Mouse (Mus musculus): ENCODE data around the gene Ift81. TPM values are rescaled to one million over a fixed set of nuclear protein-coding genes. Genes with fewer than 3 reads are reported as not detected.
A peak's percentile ranks its signal among the peaks of the same experiment; 100 is the strongest.

Ift81 gene
- polyA plus RNA-seq, 1 experiment: 0.72 TPM

DNA sequence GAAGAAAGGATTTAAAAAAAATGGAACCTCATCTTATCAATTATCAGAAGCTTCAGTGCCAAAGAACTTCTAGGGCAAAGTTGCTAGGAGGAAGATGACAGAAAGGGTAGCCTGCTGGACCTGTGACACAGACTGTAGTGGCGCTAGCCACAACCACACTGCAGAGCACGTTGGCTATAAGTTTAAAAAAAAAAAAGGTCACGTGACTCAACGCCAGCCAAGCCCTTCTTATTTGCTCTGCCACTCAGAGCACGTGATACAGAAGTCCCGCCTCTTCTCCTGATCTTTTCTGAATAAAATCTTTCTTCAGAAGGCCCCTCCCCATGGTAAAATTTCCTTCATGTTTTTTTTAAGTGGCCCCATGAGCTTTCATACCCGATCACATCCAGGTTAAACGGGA lies 20.9 kb upstream of the Ift81 start:
- 69% methylated on average over 8 of the region's 8 CpGs for WGBS
- no peak for DNase-seq (ENCODE audit: low read depth, low spot score)

DNA sequence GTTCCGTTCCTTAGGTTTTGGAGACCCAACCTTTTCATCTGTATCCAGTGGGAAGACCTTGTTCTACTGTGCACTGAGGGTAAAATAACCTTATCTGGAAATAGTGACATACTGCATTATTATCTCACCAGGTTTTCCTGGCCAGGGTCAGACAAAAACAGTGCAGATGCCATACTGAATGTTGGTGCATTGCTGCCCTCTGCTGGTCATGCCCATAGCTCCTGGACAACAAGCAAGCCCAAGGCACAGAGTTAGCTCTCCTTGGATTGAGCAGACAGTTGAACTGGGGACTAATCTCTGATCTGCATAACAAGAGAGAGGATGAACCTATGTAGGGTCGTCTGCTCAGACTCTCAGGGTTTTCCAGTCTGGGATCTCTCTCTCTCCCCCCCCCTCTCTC lies 12.9 kb upstream of the Ift81 start:
- WGBS: 49% methylated on average over 2 of the region's 2 CpGs
- peak; percentile 64 for DNase-seq (ENCODE audit: low read depth, low spot score)

DNA sequence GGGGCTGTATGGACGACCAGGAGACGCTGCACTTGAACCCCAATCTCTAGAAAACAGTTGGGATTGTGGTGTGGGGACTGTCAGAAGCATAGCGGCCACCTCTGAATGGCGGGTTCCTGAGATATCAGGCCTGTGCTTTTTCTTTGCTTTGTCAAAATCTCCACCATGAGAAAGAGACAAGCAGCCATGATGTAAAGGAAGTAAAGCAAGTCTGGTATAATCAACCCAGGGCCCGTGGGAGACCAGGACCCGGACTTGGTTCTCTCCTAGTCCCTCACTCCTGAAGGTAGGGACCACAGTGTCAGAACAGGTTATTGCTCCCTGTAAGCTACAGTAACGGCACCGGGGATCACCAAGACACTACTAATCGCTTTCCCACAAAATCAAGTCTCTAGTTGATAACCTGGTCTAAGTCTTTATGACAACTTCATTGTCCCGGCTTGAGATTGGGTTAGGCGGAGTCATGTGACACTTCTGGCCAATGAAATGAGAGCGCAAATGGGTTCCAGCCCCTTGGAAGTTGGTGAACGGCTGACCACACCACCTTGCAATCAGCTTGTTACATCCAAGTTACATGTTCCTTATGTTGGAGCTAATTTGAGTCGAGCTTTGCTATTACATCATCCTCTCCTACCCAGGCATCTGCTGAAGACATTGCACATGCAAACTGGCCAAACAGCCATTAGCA lies 11.4 kb upstream of the Ift81 start:
- 79% methylated on average over 14 of the region's 14 CpGs for WGBS
- DNase-seq (ENCODE audit: low read depth, low spot score): no peak

DNA sequence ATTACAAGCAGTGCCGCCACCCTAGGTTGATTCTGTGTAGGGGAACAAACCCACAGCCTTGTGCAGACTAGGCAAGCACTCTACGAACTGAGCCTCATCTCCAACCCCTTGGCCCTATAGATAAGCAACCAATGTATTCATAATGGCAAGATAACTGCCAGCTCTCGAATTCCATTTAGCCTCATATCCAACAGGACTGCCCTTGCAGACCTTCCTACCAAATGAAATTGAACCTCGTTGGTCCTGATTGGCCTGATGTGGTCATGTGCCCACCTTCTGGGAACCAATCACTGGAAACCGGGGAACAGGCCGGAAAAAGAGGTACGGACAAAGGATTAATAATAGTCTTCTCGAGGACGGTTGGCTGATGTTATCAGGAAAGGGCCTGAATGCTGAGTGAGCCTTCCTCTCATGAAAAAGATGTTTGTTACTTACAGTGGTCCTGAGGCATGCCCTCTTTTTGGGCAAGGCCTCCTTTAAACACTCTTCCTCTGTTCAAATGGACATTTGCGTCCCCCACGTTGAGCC lies 10.7 kb upstream of the Ift81 start:
- DNase-seq (ENCODE audit: low read depth, low spot score): no peak
- WGBS: 90% methylated on average over 11 of the region's 11 CpGs

DNA sequence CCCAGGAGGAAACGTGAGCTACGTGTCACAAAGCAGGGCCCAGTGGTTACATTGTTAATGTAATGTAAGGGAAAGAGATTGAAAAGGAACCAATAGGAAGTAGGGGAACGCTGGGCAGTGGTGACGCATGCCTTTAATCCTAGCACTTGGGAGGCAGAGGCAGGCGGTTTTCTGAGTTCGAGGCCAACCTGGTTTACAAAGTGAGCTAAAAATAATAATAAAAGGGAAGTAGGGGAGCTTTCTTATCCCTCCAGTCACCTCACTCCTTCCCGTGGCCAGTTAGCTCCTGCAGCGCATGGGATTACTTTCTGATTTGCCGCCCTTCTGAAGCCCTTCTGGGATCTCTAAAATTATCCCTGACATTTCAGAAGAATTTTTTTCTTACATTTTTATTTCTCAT lies 9.5 kb upstream of the Ift81 start:
- 78% methylated on average over 9 of the region's 9 CpGs for WGBS
- no peak for DNase-seq (ENCODE audit: low read depth, low spot score)

DNA sequence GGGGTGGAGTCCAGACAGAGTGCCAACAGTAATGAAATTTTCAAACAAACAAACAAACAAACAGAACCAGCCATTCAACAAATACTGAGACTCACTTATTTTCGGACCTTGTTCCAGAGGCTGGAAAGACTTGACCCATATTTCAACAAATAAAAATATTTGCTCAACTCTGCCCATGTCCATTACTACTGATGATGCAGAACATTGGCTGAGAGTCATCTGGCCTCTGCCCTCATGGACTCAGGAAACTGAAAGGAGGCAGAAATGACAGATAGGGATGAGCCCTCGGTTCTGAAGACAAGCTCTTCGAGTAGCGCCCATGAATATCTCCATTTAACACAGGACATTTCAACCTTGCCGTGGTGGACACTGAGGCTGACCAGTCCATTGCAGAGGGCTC lies 8.2 kb upstream of the Ift81 start:
- DNase-seq (ENCODE audit: low read depth, low spot score): no peak
- WGBS: 68% methylated on average over 5 of the region's 5 CpGs

DNA sequence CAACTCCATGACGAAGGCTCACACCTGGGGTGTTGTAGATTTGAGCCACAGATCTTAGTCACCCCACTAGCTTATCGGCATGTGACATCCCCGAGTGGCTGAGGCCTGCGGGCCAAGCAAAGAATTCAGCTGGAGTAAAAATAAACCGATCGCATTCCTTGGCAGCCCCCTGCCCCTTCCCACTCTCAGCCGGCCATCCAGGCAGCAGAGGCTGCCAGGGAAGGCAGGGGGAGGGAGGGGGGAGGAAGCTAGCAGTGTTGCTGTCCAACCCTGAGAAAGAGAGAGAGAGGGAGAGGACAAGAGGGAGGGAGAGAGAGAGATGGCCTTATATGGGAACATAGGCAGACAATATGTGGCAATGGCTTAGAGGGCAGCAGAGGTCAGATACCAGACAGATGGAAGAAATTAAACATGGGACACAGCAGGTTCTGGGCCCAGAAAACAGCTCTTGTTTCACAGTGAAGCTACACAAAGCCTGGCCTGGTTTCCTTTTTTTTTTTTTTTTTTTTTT lies 7.1 kb upstream of the Ift81 start:
- no peak for DNase-seq (ENCODE audit: low read depth, low spot score)
- WGBS: 52% methylated on average over 7 of the region's 7 CpGs

DNA sequence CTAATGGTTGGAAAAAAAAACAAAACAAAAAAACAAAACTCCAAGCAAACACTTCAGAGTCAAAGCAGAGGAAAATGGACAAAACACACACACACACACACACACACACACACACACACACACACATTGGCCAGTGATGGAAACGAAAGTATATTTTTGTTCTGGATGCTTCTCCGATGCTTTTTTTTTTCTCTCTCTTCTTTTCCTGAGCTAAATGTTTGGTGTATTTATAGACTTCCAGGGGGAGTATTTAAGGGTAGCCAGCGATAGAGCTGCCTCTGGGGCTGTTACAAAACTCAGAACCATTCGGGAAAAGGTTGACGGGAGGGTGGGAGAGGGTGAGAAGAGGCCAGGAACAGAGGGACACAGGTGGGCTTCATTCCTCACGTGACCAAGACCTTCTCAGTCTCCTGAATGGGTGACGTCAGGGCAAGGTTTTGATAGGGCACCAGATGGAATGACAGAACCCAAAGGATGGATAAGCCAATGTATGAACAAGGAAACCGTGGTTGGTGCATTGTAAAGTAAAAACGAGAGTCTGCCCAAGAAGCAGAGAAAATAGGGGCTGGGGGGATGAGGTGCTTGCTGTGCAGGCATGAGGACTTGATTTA lies 5.5 kb upstream of the Ift81 start:
- 67% methylated on average over 9 of the region's 9 CpGs for WGBS
- no peak for DNase-seq (ENCODE audit: low read depth, low spot score)

DNA sequence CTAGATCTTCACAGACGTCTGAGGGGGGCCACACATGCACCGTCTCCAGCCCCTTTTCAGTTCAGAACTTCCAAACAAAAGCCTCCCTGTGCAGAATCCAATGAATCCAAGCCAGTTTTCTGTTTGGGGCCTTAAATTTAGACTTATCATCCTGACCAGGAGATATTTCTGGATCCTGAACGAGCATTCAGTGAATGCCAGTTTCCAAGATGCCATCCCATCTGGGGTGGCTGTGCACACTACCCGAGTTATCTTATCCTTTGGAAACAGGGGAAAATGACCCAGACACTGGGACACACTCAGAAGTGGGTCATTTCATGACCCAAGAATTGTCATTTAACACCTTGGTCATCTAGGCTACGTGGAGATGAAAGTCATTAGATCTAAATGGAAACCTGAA lies 3.4 kb upstream of the Ift81 start:
- DNase-seq (ENCODE audit: low read depth, low spot score): no peak
- 77% methylated on average over 5 of the region's 5 CpGs for WGBS

DNA sequence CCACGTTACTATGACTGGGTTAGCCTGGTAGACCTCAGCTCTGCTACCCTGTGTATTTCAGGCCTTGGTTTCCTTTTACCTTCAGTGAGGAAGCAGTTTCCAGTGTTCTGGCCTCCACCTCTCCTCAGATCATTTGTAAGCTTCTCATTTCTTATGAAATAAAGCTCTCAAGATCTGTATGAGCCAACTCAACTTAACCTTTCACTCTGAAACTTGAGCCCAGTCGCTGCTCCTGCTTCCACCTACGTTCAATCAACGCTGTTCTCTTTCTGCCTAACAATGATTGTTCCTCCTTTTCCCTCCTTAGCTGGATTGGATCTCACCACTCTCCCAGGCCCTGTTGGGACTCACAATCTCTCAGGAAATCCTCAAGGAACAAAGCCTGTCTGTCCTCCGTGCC lies 2.7 kb downstream of the Ift81 start:
- 78% methylated on average over 5 of the region's 5 CpGs for WGBS
- DNase-seq (ENCODE audit: low read depth, low spot score): no peak

DNA sequence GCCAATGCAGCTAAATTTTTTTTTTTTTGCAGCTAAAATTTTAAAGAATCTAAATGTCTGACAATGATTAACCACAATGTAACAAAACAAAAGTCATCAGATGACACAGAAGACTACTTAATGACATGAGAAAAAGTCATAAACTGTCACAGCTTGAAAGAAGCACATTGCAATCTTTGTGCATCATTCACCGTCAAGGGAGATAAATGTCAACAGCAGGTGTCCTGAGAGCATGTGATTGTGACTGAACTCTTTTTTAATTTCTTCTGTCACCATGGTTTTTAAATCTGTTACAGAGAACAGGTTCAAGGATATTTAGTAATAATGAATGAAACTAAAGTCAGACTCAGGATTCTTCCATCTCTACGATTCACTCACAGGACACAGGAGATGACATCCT lies 9.4 kb downstream of the Ift81 start:
- 90% methylated on average over 2 of the region's 2 CpGs for WGBS

DNA sequence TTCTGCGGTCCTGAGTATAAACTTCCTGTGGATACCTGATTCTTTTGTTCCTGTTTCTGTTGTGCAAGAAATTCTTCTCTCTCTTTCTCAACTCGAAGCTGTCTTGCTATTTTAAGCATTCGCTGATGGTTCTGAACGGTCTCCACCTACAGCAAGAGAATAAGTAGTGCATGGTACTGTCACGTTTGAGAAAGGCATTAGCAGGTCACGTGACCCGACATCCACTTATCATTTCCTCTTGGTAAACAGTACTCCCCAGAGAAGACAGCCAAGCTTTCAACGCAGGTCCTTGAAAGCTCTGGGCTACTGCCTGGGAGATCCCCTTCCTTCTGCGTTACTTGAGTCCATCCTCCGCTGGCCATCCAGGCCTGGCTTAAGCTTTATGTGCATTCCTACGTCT lies 12.1 kb downstream of the Ift81 start:
- DNase-seq (ENCODE audit: low read depth, low spot score): no peak
- 56% methylated on average over 11 of the region's 11 CpGs for WGBS

More for the DNA sequence above, 9.4 kb downstream of the Ift81 start:
- DNase-seq (ENCODE audit: low read depth, low spot score): no peak

DNA sequence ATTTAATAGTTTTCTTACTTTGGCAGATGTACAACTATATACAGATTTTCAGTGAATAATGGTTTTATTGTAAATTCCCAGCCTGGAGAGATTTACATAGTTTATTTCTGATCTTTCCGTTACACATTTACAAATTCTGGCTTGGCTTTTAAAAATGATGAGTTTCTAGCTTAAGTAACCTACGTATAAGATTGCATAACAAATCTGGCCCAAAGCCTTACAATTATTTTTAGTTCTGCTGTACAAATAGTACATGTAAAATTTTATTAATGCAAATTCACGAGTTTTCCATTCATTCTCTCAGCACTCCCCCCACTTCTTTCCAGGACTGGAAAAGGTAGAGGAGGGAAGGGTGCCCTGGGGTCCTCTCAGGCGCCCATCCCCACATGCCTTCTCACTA lies 18.8 kb downstream of the Ift81 start:
- 66% methylated on average over 4 of the region's 4 CpGs for WGBS
- no peak for DNase-seq (ENCODE audit: low read depth, low spot score)

DNA sequence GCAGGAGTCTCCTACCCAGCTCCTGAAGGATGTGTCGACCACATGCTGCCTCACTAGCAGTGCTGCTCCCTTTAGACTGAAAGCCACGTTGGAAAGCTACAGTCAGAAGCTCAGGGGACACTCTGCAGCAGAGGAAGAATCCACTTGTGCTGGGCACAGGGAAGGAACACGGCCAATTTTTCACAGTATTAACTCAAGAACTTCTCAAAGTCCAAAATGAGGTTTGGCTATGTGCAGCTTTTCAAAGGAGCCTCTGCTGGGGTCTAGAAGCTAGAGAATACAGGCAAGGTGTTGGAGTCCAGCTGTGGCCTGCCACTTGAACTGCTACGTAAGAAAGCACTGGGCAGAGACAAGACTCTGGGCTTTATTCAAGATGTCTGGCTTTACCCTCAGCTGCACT lies 24.4 kb downstream of the Ift81 start:
- DNase-seq (ENCODE audit: low read depth, low spot score): no peak
- WGBS: 84% methylated on average over 4 of the region's 4 CpGs

DNA sequence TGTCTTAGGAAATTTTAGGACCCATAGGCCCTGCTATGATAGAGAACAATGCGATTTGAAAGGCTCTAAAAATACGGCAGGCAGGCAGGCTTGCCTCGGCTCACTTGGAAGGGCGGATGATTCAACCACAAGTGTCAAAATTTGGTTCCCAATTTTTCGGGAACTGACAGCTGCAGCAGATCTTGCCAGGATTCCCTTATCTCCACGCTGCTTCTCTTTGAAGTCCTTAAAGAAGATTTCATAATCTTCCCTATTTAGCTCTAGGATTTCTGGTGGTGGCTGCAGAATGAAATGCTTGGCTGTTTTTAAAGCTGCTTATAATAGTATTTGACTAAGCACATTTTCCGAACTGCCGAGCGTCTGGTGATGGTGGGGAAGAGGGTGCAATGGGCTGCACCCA lies 28.8 kb downstream of the Ift81 start:
- WGBS: 88% methylated on average over 9 of the region's 9 CpGs

DNA sequence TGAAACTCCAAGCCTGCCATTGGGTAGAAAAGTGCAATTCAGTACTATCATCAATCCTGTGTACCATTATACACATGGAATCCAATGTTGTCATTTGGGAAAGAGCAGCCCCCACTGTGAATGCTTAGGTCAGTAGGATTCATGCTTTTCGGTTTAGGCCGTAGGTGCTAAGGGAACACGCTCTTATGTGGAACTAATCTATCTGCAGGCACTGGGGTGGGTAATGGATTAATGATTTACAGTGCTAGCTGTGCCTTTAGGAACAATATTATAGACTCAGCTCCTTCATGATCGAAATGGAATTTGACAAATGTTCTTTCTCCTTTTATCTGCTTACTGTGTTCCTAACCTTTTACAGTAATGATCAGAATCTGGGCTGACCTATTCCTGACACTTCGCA lies 30.2 kb downstream of the Ift81 start:
- no peak for DNase-seq (ENCODE audit: low read depth, low spot score)
- WGBS: 47% methylated on average over 5 of the region's 5 CpGs

More for the DNA sequence above, 28.8 kb downstream of the Ift81 start:
- DNase-seq (ENCODE audit: low read depth, low spot score): no peak

DNA sequence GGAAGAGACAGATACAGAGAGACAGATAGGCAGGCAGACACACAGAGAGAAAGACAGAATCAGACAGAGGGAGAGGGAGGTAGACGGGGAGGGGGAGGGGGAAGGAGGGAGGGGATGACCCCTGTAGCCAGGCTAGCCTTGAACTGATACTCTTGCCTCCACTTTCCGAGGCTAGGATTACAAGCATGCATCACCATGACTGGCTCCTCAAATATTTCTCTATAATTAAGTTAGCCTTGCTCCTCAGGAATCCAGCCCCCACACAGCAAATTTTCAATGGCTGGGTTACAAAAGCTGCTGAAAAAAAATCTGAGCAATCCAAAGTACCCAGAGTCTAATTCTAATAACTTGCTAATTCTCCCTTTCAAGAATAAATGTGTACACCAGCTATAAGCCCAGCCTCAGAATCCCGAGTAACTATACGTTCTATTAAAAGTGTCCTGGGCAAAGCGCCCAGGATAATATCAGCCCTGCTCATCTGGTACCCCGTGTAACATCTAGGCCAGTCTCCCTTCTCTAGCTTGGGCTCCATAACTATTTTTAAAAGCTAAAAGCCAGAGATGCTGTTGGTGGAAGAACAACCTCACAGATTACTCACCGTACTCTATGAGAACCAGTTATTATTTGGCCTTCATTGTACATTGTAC lies 37.5 kb downstream of the Ift81 start:
- DNase-seq (ENCODE audit: low read depth, low spot score): no peak
- WGBS: 59% methylated on average over 7 of the region's 7 CpGs

DNA sequence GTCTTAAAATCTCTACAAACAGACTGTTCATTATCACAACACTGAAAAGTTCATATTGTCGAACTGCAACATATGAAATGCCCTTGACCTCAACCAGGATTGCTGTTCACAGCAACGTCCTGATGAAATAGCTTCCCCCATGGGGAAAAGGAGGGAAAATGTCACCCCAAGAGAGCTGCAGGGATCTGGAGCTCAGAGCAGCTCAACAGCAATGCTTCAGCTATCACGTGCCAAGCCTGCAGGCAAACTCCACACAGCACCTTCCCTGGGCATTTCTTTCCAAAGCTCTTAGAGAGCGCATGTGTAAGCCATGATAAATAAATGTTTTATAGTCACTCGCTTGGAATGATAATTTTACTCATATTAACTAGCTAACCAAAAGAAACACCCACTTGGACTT lies 42.3 kb downstream of the Ift81 start:
- DNase-seq (ENCODE audit: low read depth, low spot score): no peak
- 63% methylated on average over 5 of the region's 5 CpGs for WGBS

DNA sequence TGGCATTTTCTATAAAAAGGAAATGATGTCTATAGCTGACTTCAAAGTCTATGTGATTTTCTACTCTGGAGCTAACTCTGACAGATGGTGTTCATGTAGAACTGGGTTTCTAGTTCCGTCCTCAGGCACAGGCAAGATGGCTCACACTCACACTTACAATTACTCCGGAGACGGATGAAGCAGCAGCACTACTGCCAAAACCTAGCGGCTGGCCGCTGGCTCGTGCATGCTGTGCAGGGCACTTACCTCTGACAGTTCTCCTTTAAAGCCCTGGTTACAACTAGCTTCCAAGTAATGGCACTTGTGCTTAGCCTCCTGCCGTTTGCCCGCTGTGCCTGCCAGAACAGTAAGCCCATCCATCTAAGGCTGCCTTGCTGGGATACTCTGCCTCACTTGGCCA lies 47.7 kb downstream of the Ift81 start:
- WGBS: 88% methylated on average over 8 of the region's 8 CpGs
- no peak for DNase-seq (ENCODE audit: low read depth, low spot score)

DNA sequence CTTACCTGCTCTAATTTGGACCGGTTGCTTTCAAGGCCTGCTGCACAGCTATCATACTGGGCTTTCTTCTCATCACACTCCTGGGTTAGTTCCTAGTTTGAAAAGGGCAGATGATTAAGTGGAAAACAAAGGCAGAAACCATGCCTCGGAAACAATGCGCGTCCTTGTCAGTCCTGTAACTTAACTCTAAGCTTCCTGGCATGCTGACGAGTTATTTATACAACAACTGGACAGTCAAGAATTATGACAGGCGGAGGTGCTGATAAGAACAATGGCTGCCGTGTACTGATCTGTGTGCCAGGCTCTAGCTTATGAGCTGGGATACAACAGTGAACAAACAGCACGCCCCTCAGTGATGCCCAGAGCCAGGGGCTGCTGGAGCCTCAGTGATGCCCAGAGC lies 53.7 kb downstream of the Ift81 start:
- WGBS: 28% methylated on average over 8 of the region's 8 CpGs
- no peak for DNase-seq (ENCODE audit: low read depth, low spot score)

DNA sequence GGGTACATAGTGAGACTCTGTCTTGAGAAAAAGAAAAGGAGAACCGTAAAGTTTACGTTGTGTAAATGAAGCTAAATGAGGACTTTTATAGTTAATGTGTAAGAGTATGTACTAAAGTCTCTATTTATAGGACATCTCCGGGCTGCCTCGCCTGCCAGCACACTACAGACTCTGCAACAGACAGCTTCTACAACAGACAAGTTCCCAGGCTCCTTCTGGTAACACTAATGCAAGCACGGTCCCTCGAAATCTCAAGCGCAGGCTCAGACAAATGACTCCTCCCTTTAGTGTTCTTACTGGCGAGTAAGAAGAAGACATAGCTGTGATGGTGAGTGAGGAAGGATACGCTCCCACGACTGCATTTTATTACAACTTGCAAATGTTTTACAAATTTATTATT lies 56.2 kb downstream of the Ift81 start:
- no peak for DNase-seq (ENCODE audit: low read depth, low spot score)
- 46% methylated on average over 10 of the region's 10 CpGs for WGBS

Data from large intestine, adult 2 months (tissue).